Mouse (Mus musculus): ENCODE results near the gene Tomm40l. TPM values are rescaled to one million over a fixed set of nuclear protein-coding genes. Genes with fewer than 3 reads are reported as not detected.

Gene Tomm40l
- total RNA-seq, 1 experiment from 2014 or later: 21.5 TPM

Other genes starting within 250 kb of the Tomm40l start
- 27.5 and 30.1 TPM in 2 replicates for gene Fcgr2b, start 246.0 kb downstream of the Tomm40l start, total RNA-seq (2017)
- gene Fcgr4, start 203.6 kb downstream of the Tomm40l start, total RNA-seq (2017): 1.6 TPM in 1 of 2 replicates, not detected in the other
- gene Fcgr3, start 157.6 kb downstream of the Tomm40l start, total RNA-seq (2017): 7.8 and 15.7 TPM in 2 replicates
- gene Cfap126, start 108.6 kb downstream of the Tomm40l start, total RNA-seq (2017): 2.1 and 5.3 TPM in 2 replicates
- gene Sdhc, start 71.9 kb downstream of the Tomm40l start, total RNA-seq (2017): 56.9 and 71.9 TPM in 2 replicates
- gene Mpz, start 71.8 kb downstream of the Tomm40l start, total RNA-seq (2017): not detected in 2 replicates
- 11.2 and 11.8 TPM in 2 replicates for gene Pcp4l1, start 26.2 kb downstream of the Tomm40l start, total RNA-seq (2017)
- 0.32 TPM in 1 of 2 replicates, not detected in the other for gene Nr1i3, start 8.5 kb downstream of the Tomm40l start, total RNA-seq (2017)
- gene Apoa2, start 2.5 kb upstream of the Tomm40l start, total RNA-seq (2017): 3.7 TPM in 1 of 2 replicates, not detected in the other
- 58.4 and 94.7 TPM in 2 replicates for gene Fcer1g, start 11.9 kb upstream of the Tomm40l start, total RNA-seq (2017)
- not detected in 2 replicates for gene Adamts4, start 27.9 kb upstream of the Tomm40l start, total RNA-seq (2017)
- 198 and 334 TPM in 2 replicates for gene Ndufs2, start 28.9 kb upstream of the Tomm40l start, total RNA-seq (2017)
- 11.0 and 32.0 TPM in 2 replicates for gene B4galt3, start 47.8 kb upstream of the Tomm40l start, total RNA-seq (2017)
- 17.7 and 18.0 TPM in 2 replicates for gene Ppox, start 58.7 kb upstream of the Tomm40l start, total RNA-seq (2017)
- 9.9 and 15.7 TPM in 2 replicates for gene Usp21, start 65.5 kb upstream of the Tomm40l start, total RNA-seq (2017)
- gene Ufc1, start 72.5 kb upstream of the Tomm40l start, total RNA-seq (2017): 45.7 and 81.9 TPM in 2 replicates
- gene Dedd, start 106.6 kb upstream of the Tomm40l start, total RNA-seq (2017): 16.4 and 25.8 TPM in 2 replicates
- 43.4 and 49.3 TPM in 2 replicates for gene Nit1, start 123.1 kb upstream of the Tomm40l start, total RNA-seq (2017)
- gene Pfdn2, start 123.2 kb upstream of the Tomm40l start, total RNA-seq (2017): 37.2 and 65.3 TPM in 2 replicates
- 1.1 and 3.9 TPM in 2 replicates for gene Klhdc9, start 138.3 kb upstream of the Tomm40l start, total RNA-seq (2017)
- 2.3 and 2.4 TPM in 2 replicates for gene Nectin4, start 147.6 kb upstream of the Tomm40l start, total RNA-seq (2017)
- gene Arhgap30, start 166.4 kb upstream of the Tomm40l start, total RNA-seq (2017): 63.0 and 77.8 TPM in 2 replicates
- gene Usf1, start 188.8 kb upstream of the Tomm40l start, total RNA-seq (2017): 47.1 and 48.6 TPM in 2 replicates
- gene Tstd1, start 196.4 kb upstream of the Tomm40l start, total RNA-seq (2017): 0.18 and 1.2 TPM in 2 replicates
- gene F11r, start 215.0 kb upstream of the Tomm40l start, total RNA-seq (2017): 1.1 and 5.4 TPM in 2 replicates

Data from common myeloid progenitor, adult 5-6 weeks (primary cell).